Mouse (Mus musculus): ENCODE data around the gene Fryl.

Gene Fryl

DNA sequence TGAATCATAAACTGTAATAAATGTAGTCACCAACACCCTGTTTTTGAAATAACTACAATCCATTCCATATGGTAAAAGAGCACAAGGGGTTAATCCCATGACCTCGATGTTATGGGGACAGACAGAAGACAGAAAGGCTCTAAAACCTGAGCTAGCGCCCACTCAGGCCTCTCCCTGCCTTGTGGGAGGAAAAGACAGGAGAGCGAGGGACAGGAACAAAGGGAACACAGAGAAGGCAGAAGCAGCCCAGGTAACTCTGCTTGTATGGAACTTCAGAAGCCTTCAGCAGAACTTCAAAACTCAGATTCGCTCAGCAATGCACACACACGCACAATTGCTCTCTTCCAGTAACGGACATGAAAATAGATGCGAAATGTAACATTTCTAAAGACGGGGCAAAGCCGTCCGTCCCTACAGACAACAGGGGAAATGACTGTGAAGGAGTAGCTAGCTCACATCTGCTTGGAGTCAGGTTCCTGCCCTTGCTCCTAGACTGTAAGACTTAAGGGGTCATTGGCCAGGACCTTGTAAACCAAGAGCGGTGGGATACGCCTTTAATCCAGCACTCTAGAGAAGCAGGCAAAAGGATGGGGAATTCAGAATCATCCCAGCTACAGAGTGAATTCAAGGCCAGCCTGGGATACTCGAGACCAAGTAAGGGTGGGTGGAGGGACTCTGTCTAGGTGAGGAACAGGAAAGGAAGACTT lies 63.4 kb downstream of the Fryl start:
- DNase-seq = no peak

DNA sequence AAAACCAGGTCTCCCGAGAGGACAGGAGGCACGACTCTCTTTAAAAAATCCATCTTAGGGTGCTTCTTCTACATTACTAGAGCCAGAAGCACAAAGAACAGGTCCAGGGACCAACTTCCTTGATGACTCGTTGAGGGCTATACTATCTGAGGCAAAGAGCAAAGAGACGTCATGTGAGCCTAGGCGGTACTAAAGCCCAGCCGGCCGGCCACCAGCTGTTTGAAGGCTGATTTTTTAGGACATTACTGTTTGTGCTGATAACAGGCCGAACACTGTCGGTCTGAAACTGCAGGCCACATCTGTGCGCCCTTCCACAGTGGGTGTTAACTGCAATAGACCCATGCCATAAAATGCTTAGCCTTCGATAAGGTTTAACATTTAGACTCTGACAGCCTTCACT lies 64.7 kb downstream of the Fryl start:
- DNase-seq = no peak

DNA sequence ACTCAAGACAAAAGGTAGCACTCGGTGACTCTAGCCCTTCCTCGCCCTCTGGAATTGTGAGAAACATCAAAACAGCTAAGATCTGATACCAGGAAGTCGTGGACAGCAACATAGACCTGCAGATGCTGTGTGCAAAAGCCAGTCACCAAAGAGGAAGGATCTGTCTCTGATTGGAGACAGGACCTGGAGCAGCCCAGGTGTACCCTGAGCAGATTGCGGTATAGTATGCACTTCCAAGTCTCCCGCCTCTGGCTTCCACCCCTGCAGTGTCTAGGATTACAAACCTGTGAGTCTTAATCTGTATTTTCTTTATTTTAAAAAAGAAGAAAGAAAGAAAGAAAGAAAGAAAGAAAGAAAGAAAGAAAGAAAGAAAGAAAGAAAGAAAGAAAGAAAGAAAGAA lies 66.3 kb downstream of the Fryl start:
- no peak for DNase-seq

DNA sequence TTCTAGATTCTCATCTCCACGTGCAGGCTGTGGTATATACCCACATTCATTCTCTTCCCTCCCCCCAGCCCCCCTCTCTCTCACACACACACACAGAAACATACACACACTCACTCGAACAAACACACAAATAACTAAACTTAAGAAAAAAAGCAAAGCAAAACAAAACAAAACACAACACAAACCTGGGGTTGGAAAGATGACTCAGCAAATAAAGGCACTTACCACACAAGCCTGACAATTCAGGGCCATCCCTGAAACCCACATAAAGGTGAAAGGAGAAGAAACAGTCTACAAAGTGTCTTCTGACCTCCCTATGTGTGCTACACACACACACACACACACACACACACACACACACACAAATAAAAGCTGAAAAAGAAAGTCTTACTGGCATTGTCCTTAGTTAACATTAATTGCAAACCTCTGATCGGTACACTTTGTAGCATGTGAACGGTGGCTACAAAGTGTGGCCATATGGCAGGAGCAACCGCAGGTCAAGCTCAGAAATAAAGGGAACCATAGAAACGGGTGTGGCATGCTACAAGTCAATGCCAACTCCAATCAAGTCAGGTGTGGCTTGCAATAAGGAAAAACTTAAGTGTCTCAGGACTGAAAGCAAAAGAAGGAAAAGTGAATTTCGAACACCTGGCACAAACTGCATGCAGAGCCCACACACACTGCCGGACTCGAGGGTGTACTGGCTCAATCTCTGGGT lies 66.8 kb downstream of the Fryl start:
- DNase-seq = no peak

DNA sequence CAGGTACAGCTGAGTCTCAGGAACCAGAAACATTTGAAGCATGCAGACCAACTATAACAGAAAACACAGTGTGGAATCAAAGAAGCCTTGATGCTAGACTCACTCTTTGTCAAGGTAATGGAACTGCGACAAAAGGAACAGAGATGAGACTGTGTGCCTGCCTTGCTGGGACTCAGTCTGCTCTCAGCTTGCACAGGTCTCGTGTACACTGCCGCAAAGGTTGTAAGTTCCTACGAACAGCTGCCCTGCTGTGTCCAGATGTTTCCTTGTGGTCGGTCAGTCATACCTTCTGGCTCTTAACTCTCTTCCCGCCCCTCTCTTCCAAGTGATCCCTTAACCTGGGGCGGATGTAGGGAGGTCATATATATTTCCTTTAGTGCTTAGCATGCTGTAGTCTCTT lies 67.8 kb downstream of the Fryl start:
- no peak for DNase-seq

DNA sequence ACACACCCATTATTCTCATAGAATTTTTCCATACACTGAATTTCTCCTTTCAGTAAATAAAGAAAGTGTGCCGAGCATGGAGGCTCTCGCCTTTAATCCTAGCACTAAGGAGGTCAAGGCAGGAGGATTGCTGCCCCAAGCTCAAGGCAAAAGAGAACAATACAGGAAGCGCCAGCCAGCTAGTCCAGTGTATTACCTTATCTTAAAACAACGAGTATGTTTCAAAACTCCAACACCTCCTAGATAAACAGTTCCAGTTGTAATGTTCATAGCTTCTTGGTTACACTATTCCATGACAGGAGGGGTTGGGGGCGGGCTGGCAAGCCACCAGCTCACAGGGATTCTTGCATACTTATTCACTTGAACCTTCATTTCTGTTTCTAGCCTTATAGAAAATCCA lies 68.3 kb downstream of the Fryl start:
- no peak for DNase-seq

DNA sequence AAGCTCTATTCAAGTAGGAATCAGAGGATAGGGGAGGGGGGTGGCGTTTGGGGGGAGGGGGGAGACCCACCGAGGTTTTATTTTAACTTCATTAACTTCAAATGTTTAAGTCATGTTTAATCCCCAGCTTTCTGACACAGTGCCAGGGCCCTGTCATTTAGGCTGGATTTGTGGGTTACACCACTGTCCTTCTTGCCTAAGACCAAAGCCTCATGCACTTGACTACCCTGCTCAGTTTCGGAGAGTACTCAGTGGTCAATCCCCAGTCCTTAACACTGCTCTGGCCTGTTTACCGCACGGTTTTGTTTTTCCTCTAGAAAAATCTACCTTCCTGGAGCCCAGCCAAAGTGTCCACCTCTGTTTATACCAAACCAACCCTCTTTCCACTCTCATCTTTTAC lies 69.5 kb downstream of the Fryl start:
- DNase-seq = peak; percentile 14

DNA sequence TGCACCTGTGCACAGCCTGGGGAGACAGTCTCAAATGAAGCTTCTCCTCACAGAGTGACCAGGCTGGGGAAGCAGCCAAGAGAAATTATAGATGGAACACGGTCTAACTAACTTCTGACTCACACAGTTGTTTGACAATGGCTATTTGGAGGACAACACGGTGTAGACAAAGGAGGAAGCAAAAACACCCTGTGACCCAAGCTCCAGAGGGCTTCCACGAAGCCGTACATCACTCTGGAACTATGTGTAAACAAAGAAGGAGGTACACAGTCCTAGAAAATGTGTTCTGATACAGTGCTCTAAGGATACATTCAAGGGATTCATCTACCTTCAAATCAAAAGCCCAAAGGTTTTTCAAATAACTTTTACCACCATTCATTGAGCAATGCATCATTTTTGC lies 71.0 kb downstream of the Fryl start:
- DNase-seq = no peak

DNA sequence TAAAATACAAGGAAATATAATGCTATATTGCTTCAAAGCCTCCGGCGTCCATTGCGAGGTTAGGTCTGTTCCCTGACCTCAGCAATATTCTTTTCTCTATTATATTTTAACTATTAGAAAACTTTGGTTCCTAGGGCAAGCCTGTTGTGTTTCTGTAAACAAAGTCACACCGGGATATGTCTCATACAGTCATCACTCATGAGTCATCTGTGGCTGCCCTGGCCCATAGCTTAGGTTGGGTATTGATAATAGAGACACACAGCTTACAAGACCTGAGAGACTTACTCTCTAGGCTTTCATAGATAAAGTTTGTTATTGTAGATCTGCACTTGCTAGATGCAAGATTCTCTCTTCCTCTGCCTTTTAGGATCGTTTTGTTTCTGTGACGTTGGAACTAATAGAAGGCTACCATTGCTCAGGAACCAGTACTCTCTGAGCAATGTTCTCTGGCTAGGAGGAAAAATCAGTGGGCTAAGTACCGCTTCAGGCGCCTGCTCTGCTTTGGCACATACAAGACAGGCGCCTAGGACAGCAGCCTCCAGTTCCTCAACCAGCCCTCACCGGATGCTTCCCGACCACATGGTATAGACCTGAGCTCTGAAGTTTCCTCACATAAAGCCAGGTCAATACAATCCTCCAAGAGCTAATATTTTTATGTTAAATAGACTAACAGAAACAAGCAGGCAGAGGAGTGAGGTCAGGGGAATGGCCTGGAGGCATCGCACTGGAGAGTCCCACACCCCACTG lies 73.5 kb downstream of the Fryl start:
- DNase-seq = no peak

DNA sequence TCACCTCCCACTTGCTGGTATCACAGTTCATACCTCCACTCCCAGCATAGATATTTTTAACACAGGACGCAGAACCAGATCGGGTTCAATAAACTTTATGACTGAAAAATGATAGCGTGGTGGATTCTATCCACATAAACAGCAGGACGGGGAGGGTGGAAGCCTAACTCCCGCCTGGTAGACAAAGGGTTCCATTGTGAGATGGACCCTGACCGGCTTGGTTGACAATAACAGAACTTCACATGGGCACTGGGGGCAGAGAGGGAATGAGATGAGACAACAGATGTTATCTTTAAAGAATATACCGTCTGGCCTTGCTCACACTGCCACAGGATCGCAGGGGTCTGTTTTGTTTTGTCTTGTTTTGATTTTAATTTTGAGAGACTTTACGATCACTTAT lies 74.2 kb downstream of the Fryl start:
- no peak for DNase-seq

DNA sequence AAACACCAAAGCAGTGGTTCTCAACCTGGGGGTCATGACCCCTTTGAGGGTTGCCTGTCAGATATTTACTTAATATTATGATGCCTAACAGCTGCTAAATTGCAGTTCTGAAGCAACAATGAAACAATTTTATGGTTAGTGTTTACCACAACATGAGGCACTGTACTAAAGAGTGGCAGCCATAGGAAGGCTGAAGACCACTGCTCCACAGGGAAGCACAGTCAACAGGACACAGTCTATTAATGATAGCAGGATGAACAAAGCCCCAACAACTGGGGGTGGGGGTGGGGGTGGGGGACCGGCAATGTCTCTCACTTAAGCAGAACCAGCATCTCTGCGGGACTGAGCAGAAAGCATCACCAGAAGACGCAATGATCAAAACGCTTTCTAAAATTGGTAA lies 80.1 kb downstream of the Fryl start:
- DNase-seq = no peak

DNA sequence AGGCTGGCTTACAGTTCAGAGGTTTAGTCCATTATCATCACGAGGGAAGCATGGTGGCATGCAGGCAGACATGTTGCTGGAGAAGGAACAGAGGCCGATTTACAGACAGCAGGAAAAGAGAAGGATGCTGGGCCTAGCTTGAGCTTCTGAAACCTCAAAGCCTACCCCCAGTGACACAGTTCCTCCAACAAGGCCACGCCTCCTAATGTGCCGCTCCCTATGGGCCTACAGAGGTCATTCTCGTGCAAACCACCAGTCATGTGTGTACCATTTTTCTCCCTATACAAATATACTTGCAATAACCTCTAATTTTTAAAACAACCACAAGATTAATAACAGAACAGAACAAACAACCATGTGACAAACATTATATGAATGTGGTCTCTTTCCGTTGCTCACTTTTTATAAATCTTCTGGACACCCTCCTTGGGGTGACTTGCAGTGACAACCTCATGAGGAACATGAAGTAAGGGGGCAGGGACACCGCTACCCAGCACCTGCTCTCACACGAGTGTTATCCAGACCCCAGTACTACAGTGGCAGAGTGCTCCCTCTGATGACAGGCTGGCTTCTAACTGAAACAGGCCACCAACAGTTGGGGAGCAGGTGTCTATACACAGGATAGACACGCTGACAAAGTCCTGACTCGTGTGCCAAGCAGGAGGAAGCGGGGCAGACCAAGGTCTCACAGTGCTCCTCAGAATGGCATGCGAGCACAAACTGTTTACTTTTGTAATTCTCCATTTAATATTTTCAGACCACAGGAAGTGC lies 80.9 kb downstream of the Fryl start:
- no peak for DNase-seq

DNA sequence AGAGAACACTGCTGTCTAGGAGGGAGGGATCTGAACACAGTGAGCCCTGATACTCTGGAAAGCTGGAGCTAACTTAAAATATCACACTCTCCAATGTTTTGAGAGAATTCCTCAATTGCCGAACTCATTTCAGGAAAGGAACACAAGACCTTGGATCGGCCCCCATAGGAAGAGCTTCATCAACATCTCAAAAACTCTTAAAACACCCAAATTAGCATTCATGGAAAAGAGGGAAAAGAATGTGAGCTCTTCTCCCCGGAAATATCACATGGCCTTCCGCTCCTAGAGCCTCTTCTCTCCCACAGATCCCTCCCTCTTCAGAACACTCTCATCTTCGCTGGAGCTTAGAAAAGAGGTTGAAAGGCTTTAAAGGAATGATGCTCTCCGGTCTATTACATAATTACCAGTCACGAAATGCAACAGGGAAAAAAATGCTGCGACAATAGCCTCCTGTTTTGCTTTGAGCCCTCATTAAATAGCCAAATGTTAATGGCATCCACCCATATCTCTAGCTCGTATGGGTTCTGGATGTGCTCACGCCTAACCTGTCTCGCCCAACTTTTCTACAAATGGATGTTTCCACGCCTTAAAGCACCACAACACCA lies 84.4 kb downstream of the Fryl start:
- no peak for DNase-seq

DNA sequence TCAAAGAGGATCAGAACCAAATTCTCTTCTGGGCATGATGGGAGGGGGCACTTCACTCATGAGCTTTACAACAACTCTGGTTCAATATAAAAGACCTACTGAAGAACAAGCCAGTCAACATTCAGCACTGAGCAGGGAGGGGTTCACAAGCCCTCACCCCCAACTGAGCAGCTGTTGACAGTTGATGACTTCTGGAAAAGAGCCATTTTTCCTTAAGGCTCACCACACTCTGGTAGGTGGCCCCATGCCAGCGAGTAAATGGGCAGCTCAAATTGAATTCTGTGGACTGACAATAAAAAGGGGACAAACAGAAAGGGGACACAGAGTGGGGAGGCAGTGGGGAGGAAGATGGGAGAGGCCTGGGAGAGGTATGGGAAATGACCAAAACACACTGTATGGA lies 85.2 kb downstream of the Fryl start:
- DNase-seq = peak; percentile 56

DNA sequence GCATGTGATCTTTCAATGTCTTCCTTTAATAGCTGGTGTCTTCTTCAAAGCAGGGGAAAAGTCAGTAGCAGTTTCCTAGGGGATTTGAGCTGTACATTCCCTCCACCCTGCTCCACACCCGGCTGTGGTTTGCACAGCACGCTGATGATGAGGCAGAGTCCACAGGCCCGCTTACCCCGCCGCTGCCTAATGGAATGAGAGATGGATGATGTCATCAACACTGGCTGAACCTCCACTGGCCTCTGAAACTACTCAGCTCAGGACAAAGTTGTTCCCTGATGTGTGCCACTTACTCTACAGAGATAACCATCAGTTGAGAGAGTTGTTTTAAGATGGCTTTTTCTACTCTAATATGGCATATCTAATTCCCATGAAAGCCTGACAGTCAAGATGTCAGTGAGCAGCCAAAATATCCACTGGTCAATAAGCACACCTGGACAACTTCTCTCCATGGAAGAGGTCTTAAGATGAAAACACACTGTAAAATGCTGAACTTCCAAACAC lies 87.6 kb downstream of the Fryl start:
- peak; percentile 75 for DNase-seq

DNA sequence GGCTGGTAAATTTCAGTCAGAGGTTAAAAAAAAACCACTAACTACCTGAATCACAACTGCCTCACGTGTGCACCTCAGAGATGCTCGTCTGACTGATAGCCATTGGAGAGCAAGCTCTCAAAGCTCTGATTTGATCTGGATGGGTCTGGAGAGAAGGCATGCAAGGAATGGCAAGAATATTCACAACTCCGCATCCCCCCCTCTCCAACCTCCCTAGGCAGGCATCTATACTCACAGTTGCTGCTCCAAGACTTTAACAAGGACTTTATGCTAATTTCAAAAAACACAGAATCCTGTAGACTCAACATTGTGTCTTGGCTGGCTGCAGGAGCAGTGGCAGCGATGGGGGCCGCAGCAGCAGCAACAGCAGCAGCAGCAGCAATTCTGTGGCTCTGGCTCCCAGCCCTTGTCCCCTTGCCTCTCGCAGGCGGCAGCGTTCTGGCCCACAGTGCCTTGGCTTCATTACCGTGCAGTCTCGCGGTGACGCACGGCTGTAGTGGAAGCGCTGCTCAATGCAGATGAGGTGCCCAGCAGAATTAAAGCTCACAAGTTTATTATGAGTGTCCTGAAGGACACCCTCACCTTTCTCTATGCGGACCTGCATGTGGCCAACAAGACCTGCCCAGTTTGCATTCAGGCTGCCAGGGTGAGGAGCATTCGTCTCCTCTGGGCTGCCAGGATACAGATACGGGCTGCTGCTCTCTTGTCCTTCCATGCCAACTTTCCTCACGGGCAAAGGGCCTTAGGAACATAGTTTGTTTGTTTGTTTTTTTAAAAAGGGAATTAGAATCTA lies 88.2 kb downstream of the Fryl start:
- DNase-seq = peak; percentile 71

DNA sequence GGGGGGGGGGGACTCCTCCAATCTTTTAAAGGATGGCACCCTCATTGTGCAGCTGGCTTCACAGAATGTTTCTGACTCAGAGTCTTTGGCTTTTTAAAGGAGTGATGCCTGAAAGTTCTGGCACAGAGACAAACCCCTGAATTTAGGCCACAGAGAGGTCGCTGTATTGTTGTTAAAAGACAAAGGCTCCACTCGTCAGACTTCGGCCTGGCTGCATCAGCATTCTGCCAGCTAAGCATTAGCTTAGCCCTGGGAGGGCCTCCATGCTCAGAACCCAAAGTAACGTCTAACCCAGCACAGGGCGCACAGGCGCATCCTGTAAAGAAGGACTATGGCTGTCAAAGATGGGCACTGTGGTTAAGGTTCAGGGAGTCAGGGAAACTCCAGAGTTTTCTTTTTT lies 92.4 kb downstream of the Fryl start:
- DNase-seq = no peak

DNA sequence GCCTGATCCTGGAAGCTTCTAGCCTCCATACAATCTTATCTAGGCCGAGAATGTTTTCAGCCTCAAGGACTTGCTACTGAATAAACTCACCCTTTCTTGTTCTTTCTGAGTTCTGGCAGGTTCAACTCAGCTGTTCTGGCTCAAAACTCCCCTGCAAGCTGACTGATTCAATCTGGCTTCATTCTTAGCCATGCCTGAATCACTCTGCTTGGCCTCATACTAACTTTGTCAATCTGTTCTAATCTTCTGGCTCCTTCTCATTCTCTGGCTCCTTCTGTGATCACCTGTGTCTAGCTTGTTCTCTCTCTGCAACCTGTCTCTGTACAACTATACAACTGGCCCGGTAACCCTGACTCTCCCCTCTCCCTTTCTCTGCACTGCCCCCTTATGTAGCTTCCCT lies 93.9 kb downstream of the Fryl start:
- DNase-seq = no peak

DNA sequence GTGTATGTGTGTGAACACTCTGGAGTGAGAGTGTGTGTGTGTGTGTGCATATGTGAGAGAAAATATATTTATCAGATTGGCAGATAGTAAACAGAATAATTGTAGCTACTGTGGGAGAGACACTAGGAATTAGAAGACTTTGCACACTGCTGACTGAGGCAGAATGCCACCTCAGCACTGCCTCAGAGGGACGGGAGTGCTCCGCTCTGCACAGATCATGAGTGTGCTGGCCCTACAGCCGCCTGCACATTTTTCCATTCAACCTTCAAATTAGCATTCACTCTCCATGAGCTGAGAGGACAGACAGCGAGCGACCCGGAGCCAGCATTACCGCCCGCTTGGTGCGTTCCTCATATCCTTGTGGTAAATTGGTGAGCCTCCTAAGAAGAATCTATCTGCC lies 96.0 kb downstream of the Fryl start:
- DNase-seq = no peak

DNA sequence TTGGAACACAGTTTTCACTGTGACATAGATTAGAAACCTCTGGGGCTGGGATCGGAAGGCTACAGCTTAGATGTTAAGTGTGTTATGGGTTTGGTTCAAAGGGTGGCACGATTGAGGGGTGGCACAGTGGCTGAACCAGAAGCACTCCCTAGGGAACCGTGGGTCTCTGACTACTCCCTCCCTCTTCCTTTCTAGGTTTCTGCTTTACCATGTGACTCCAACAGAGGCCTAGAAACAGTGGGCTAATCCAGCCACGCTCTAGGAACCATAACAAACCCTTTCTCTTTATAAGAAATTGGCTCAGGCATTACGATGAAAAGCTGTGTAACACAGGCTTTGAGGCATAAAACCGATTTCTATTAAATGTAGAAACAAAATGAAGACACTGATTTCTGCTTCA lies 98.9 kb downstream of the Fryl start:
- no peak for DNase-seq

DNA sequence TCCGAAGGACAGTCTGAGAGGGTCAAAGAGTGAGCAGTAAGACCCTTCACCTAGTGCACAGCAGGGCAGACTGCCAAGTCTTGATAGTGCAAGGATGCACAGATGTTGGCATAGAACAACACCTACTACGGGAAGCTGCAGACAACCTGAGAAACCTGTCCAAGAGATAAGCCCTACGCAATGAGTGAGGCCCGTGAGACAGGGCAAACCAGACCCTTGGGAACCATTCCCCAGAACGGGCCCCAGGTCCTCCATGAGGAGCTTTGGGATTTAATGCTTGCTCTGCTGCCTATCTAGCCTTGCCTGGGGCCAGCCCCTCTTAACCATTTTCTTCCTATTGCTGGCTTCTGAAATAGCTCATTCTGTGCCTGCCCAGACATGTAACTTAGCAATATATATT lies 99.4 kb downstream of the Fryl start:
- DNase-seq = no peak

All from kidney, adult 9 months (tissue).